Mouse (Mus musculus): ENCODE measurements around the gene Cacna2d4.

- no peak for TF ChIP-seq POLR2A (IDR thresholded peaks at IDR 0.05; ENCODE audit: control insufficient read depth, extremely low read depth, insufficient read depth, low read length, poor library complexity)
- TF ChIP-seq CTCF (IDR thresholded peaks at IDR 0.05; ENCODE audit: borderline replicate concordance, control insufficient read depth, extremely low read depth, insufficient read depth, low read length, poor library complexity): no peak
Observed at GRCm38 (mm10) chr6:119332111-119332510, 95.8 kb downstream of the Cacna2d4 start.
